Mouse (Mus musculus) CD8-positive naive resting alpha-beta T cell, adult 57 days (primary cell): ENCODE results near the gene Srp72. TPM values are rescaled to one million over a fixed set of nuclear protein-coding genes. Genes with fewer than 3 reads are reported as not detected.

ENCODE experiments used
- total RNA-seq: library from RNA; stranded (reverse); gene quantifications from one replicate; pipeline ENCODE4 v1.2.4, GENCODE M21; 2023

Srp72 gene
- 144 TPM for total RNA-seq

DNA sequence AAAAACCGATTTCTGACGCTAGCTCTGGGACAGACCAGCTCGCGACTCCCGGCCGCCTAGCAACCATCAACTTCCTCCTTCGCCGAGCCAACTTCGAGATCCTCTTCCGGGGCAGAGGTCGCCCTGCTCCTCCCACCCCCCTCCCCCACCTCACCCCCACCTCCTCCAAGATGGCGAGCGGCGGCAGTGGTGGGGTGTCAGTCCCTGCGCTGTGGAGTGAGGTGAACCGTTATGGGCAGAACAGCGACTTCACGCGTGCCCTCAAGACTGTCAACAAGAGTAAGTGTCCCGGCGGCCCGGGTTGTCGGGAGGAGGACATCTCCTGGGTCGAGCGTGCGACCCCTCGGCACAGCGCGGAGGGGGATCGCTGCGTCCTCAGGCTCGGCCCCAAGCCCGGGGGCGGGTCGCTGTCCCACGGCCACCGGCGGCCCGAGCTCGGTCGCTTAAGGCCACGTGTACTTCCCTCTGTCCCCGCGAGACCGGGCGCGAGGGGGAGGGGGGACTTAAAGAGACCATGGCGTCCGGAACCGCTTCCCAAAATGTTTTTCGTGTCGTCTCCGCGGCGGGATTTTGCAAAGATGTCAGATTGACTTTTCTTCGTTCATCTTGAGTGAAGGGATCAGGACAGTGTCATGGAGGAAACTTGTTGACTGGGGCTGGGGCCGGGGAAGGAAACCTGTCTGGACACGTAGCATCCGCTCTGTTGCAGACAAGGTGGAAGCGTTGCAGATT, at the start of gene Srp72:
Gene Srp72, plus strand, starts transcription at position 130 of the 732 bp plus-strand sequence.

DNA sequence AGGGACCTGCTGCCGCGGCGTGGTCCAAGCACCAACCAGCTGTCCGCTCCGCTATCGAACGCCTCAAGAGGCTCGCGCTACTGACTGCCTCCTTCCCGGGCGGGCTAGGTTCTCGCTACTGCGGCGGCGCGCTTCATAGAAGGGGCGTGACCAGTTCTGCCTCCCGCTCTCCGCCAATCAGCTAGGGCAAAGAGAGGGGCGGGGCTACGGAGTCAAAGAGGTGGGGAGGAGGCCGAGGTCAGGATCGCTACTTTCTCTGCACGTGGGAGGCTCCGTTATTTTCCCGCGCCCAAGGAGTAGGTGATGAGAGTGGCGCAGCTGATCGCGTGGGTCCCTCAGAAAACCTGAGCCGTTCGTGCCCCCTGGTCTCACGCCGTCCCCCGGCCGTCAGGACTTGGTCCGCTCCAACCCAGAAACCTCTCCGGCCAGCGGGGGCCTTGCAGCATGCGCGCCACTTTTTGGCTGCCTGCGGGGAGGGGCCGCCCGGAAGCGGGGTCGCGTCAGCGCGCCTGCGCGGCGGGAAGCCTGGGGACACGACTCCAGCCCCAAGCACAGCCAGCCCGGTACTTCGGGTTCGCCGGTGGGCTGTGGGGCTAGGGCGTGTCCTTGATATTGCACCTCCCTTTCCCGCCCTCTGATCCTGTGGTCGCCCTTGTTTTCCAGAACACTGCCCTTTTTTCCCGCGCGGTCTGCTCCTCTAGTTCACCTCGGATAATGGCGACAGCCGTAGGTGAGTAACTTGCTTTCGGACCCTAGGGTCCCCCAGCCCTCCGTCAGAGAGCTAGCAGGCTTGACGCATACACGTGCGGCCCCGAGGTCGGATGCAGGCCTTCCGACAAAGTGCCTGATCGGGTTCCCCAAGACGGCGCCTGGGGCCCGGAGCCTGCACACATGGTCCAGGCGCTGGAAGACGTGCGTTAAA, 23.1 kb upstream of the Srp72 start, which contains the start of the genes Paics and Ppat:
Gene Paics, plus strand, starts transcription at position 202 of the 922 bp plus-strand sequence.
Gene Ppat, minus strand, starts transcription at position 473 of the 922 bp plus-strand sequence.

DNA sequence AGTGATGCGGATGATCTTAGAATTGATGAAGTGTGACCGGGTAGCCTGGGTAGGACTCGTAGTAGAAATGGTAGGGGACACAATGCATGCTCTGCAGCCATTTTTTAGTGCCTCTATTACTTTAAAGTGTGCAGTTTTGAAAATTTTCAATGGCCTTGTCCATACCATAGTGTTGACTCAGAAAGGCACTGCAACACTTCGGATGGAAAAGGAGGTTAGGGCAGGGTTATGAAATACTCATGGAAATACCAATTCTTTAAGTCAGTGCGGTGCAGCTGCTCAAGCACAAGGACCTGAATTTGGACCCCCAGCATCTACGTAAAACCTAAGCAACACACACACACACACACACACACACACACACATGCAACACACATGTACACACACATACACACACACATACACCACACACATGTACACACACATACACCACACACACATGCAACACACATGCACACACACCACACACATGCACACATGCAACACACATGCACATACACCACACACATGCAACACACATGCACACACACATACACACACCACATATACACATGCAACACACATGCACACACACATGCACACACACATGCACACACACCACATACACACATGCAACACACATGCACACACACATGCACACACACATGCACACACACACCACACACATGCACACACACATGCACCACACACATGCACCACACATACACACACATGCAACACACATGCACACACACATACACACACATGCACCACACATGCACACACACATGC, 29.8 kb downstream of the Srp72 start, which contains the start of gene Arl9:
Gene Arl9, plus strand, starts transcription at position 5 of the 771 bp plus-strand sequence.

DNA sequence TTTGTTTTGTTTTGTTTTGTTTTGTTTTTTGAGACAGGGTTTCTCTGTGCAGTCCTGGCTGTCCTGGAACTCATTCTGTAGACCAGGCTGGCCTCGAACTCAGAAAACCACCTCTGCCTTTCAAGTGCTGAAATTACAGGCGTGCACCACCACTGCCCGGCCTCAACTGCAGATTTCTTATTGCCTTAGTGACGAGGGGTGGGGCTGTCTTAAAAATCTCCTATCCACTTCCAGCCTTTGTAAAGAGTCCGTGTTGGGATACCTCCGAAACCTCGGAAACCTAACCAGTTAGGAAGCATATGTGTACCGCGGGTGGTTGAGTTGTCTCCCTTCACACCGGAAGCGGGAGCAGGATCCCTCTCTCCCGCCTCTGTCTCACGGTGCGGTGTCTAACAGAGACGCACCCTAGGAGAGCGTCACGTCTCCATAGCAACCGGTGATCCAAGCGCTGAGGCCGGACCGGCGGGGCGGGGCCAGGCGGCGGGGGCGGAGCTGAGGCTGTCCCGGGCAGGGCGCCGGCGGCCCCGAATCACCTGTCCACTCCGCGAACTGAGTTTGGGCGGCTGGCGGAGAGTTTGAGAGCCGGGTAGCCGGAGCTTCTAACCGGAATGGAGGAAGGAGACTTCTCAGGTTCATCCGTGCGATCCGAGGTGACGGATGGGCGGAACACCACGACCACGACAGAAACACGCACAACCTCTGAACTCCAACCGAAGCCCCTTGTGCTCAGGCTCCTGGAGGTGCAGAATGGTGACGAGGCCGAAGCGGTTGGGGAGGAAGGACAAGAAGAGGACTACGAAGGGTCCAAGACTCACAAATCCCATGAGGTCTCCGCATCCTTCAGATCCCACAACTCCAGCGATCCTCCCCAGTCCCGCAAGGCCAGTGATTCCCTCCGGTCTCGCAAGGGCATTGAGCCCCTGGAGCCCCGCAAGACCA, 41.3 kb downstream of the Srp72 start, which contains the start of gene Thegl:
Gene Thegl, plus strand, starts transcription at position 480 of the 939 bp plus-strand sequence.

Other genes starting within 250 kb of the Srp72 start
- 25.3 TPM for gene Aasdh, start 69.2 kb upstream of the Srp72 start, total RNA-seq
- 94.5 TPM for gene Paics, start 23.4 kb upstream of the Srp72 start, total RNA-seq
- 25.7 TPM for gene Ppat, start 23.1 kb upstream of the Srp72 start, total RNA-seq
- gene Arl9, start 29.4 kb downstream of the Srp72 start, total RNA-seq = 1.6 TPM
- not detected for gene Thegl, start 41.3 kb downstream of the Srp72 start, total RNA-seq
- 29.4 TPM for gene Hopx, start 140.4 kb downstream of the Srp72 start, total RNA-seq
- not detected for gene Spink2, start 236.8 kb downstream of the Srp72 start, total RNA-seq